In the genomic region with DNA sequence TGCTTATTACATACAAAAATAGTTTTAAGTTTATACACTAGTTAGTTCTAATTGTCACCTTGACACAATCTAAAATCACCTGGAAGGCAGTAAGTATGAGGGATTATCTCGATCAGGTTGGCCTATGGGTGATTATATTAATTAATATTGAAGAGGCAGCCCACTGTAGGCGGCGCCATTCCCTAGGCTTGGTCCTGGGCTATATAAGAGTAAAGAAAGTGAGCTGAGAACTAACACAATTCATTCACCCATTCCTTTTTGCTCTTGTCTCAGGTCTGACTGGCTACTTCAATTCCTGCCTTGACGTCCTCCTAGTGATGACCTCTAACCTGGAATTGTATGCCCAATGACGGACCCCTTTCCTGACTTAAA, we compare ENCODE assay signal across 22 mouse cellular contexts.
A peak's percentile ranks its signal among the peaks of the same experiment; 100 is the strongest.
DNase-seq lines count a peak whose midpoint lies in the region; ATAC-seq and TF ChIP-seq lines count a peak whose summit lies in the region.
"Had no signal": no experiment of that assay in that cellular context is flagged by ENCODE, and none has a peak within 500 bp of the region (broad histone marks: within the 10 kb centered on the region; RNA-seq: fewer than 3 reads in every experiment).

No protein-coding gene starts in this region.

- 0 out of 2 replicates have a peak, but pooled peaks cover 3% of the 10 kb centered on the region for H3K9me3 ChIP-seq in heart, postnatal 0 days (replicated peaks; ENCODE audit: control insufficient read depth, low read length)
- no peaks in the 10 kb centered on the region for H3K9me3 ChIP-seq in midbrain, embryonic 11.5 days (ENCODE audit: control insufficient read depth, low read length)
- no peaks in the 10 kb centered on the region for H3K9me3 ChIP-seq in midbrain, embryonic 10.5 days (replicated peaks)
- H3K9me3 ChIP-seq: forebrain, embryonic 13.5 days; heart, embryonic 10.5 days; heart, embryonic 13.5 days; hindbrain, embryonic 13.5 days had no signal

- no peak for TF ChIP-seq POLR2A in bone marrow, adult 2 months (IDR thresholded peaks at IDR 0.05; ENCODE audit: borderline replicate concordance, control insufficient read depth, low read depth, low read length)

- H3K4me2 ChIP-seq in heart, postnatal 0 days (ENCODE audit: low read depth, low read length), result no peak overlapping the region
- no peak overlapping the region for H3K4me2 ChIP-seq in midbrain, embryonic 11.5 days
- H3K4me2 ChIP-seq: forebrain, embryonic 13.5 days; heart, embryonic 13.5 days; hindbrain, embryonic 13.5 days had no signal

- intact Hi-C loops in heart, postnatal 10 days (cut with DNase I), result no loop called here

- H3K27me3 ChIP-seq in heart, postnatal 0 days (ENCODE audit: control insufficient read depth, insufficient read depth, low read length), result no peaks in the 10 kb centered on the region
- H3K27me3 ChIP-seq in midbrain, embryonic 11.5 days (ENCODE audit: control insufficient read depth, insufficient read depth, low read length), result no peaks in the 10 kb centered on the region
- no peaks in the 10 kb centered on the region for H3K27me3 ChIP-seq in midbrain, embryonic 10.5 days (ENCODE audit: low read depth, poor library complexity, severe bottlenecking)
- H3K27me3 ChIP-seq: forebrain, embryonic 13.5 days; hindbrain, embryonic 13.5 days had no signal

- H3K4me3 ChIP-seq in heart, postnatal 0 days (ENCODE audit: low read depth, low read length), result no peak overlapping the region
- no peak overlapping the region for H3K4me3 ChIP-seq in midbrain, embryonic 11.5 days (ENCODE audit: low read depth, low read length)
- H3K4me3 ChIP-seq in midbrain, embryonic 10.5 days, result no peak overlapping the region
- H3K4me3 ChIP-seq in bone marrow, adult 2 months (replicated peaks; ENCODE audit: control insufficient read depth, low read depth, low read length), result no peak overlapping the region
- H3K4me3 ChIP-seq: forebrain, embryonic 10.5 days; forebrain, embryonic 13.5 days; heart, adult 2 months; heart, embryonic 10.5 days; heart, embryonic 13.5 days; hindbrain, embryonic 10.5 days; hindbrain, embryonic 13.5 days had no signal

- H3K4me1 ChIP-seq in heart, postnatal 0 days (ENCODE audit: control insufficient read depth, insufficient read depth), result no peaks in the 10 kb centered on the region
- no peaks in the 10 kb centered on the region for H3K4me1 ChIP-seq in midbrain, embryonic 11.5 days (ENCODE audit: control insufficient read depth, insufficient read depth, low read length)
- no peaks in the 10 kb centered on the region for H3K4me1 ChIP-seq in midbrain, embryonic 10.5 days
- H3K4me1 ChIP-seq in bone marrow, adult 2 months (ENCODE audit: control insufficient read depth, insufficient read depth, low read length), result peaks cover 6% of the 10 kb centered on the region
- H3K4me1 ChIP-seq: forebrain, embryonic 10.5 days; forebrain, embryonic 13.5 days; heart, embryonic 10.5 days; heart, embryonic 13.5 days; hindbrain, embryonic 10.5 days; hindbrain, embryonic 13.5 days had no signal

- no peaks in the 10 kb centered on the region for H3K36me3 ChIP-seq in heart, postnatal 0 days (replicated peaks; ENCODE audit: control insufficient read depth, insufficient read depth, low read length)
- H3K36me3 ChIP-seq in midbrain, embryonic 11.5 days (ENCODE audit: control insufficient read depth, insufficient read depth, low read length), result no peaks in the 10 kb centered on the region
- H3K36me3 ChIP-seq in midbrain, embryonic 10.5 days, result no peaks in the 10 kb centered on the region
- H3K36me3 ChIP-seq: forebrain, embryonic 10.5 days; heart, embryonic 10.5 days; heart, embryonic 13.5 days; hindbrain, embryonic 10.5 days; hindbrain, embryonic 13.5 days had no signal

- no peak for ATAC-seq in heart, postnatal 0 days (ENCODE audit: insufficient read depth, low read depth)
- no peak for ATAC-seq in midbrain, embryonic 11.5 days (ENCODE audit: low FRiP score)
- ATAC-seq: forebrain, embryonic 13.5 days; forebrain, embryonic 16.5 days; hindbrain, embryonic 16.5 days had no signal

- peak overlapping the region; percentile 46; the same call in 1 of the 2 replicates for H3K27ac ChIP-seq in heart, postnatal 0 days (ENCODE audit: low read depth)
- H3K27ac ChIP-seq in midbrain, embryonic 11.5 days (ENCODE audit: low read depth, low read length), result no peak overlapping the region
- H3K27ac ChIP-seq in midbrain, embryonic 10.5 days (replicated peaks), result no peak overlapping the region
- H3K27ac ChIP-seq in bone marrow, adult 2 months (ENCODE audit: control insufficient read depth, insufficient read depth, low read depth, low read length, poor library complexity), result peak overlapping the region; percentile 54; the same call in 1 of the 2 replicates
- H3K27ac ChIP-seq: forebrain, embryonic 10.5 days; forebrain, embryonic 13.5 days; heart, adult 2 months; heart, embryonic 10.5 days; heart, embryonic 13.5 days; hindbrain, embryonic 10.5 days; hindbrain, embryonic 13.5 days had no signal

- no peak for DNase-seq in heart, postnatal 0 days (ENCODE audit: low spot score)
- no peak for DNase-seq in heart, postnatal 10 days
- peak; percentile 44 for DNase-seq in midbrain, embryonic 11.5 days (ENCODE audit: low spot score, missing footprints)
- DNase-seq in midbrain, embryonic 10.5 days (ENCODE audit: low spot score), result no peak
- DNase-seq in thymus, postnatal 14 days, result peak; percentile 27
- no peak for DNase-seq in thymus, postnatal 25 days
- DNase-seq in gastrocnemius, adult 8-10 months (ENCODE audit: low spot score in 2 of 2), result no peak
- DNase-seq: cerebellum, adult 11-12 months; cerebellum, adult 8-10 months; cerebellum, postnatal 36 days; gastrocnemius, postnatal 14 days; heart, postnatal 36 days had no signal

- no peak for TF ChIP-seq EP300 in heart, postnatal 0 days (IDR thresholded peaks at IDR 0.05; ENCODE audit: low read depth)

- H3K9ac ChIP-seq in heart, postnatal 0 days (replicated peaks; ENCODE audit: low read depth, low read length), result no peak overlapping the region
- no peak overlapping the region for H3K9ac ChIP-seq in midbrain, embryonic 11.5 days (ENCODE audit: low read length)
- H3K9ac ChIP-seq: forebrain, embryonic 13.5 days; heart, embryonic 13.5 days; hindbrain, embryonic 13.5 days had no signal

- 84% methylated on average over 5 of the region's 5 CpGs for WGBS in heart, postnatal 0 days
- 88% methylated on average over 5 of the region's 5 CpGs for WGBS in midbrain, embryonic 11.5 days
- 96% methylated on average over 5 of the region's 5 CpGs for WGBS in midbrain, embryonic 10.5 days
- WGBS in bone marrow, adult 2 months, result 79% methylated on average over 5 of the region's 5 CpGs

- TF ChIP-seq CTCF in heart, postnatal 0 days (IDR thresholded peaks at IDR 0.05; ENCODE audit: low read depth), result no peak
- no peak for TF ChIP-seq CTCF in bone marrow, adult 2 months (IDR thresholded peaks at IDR 0.05; ENCODE audit: control insufficient read depth, insufficient read depth, low read length)

Comparison
In these comparisons a context has a peak if more than half of its experiments do, and no peak if none do; other contexts are left out.
1. DNase-seq: peak in midbrain, embryonic 11.5 days (single experiment) and thymus, postnatal 14 days (single experiment); none in heart, postnatal 0 days (single experiment), heart, postnatal 10 days (0 of 2), midbrain, embryonic 10.5 days (single experiment), thymus, postnatal 25 days (single experiment) and gastrocnemius, adult 8-10 months (0 of 2).
2. H3K27ac ChIP-seq: peak in heart, postnatal 0 days (single experiment) and bone marrow, adult 2 months (single experiment); none in midbrain, embryonic 11.5 days (single experiment) and midbrain, embryonic 10.5 days (single experiment).